Mouse (Mus musculus) CD4-positive, CD25-positive, alpha-beta regulatory T cell, adult 2 months (primary cell): Measurements from ENCODE around the gene Opa1.

Experiments used
- DNase-seq: peaks from one replicate; pipeline ENCODE4 v3.0.0-alpha.2; 2012; ENCODE audit warnings: low read depth, low spot score

Opa1 gene

DNA sequence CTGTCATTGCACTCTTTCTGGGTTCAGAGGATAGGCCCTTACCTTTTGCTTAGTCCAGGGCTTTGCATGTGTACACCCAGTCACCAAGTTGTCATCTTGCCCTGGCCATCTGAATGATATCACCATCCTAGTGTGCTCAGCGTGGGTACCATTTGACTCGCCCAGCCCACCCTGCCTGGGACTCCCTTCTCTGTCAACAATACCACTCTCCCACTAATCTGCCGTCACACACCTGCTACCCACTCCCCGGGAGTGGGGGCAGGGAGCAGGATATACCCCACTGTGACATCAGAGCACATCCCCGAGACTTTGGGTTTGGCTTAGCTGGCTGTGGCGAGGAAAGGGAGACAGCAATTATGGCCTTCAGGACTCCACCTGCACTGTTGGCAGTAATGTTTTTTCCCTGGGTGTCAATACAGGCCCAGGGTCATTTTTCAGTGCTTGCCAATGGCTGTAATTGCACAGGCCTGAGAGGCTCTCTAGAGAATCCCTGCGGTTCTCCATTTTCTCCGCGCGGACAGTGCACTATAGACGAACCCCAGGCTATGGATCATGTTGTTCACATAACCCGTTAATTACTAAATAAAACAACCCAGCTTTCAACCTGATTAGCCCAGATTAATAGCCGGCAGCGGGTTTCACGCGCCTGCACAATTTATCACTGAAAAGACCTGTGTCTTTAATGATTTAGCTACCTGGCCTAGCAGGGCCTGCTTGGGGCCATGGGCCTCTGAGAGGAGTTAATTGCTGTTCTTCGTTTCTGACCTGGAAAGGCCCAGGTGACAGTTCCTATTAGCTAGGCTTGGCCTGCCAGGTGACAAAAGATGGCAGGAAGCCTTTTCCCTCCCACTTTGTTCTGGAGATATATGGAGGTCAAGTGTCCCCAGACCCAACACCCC is 109.1 kb downstream of the Opa1 start:
- no peak for DNase-seq

GRCm38 (mm10) chr16:29689187-29689819 is 110.2 kb downstream of the Opa1 start:
- DNase-seq: no peak

DNA sequence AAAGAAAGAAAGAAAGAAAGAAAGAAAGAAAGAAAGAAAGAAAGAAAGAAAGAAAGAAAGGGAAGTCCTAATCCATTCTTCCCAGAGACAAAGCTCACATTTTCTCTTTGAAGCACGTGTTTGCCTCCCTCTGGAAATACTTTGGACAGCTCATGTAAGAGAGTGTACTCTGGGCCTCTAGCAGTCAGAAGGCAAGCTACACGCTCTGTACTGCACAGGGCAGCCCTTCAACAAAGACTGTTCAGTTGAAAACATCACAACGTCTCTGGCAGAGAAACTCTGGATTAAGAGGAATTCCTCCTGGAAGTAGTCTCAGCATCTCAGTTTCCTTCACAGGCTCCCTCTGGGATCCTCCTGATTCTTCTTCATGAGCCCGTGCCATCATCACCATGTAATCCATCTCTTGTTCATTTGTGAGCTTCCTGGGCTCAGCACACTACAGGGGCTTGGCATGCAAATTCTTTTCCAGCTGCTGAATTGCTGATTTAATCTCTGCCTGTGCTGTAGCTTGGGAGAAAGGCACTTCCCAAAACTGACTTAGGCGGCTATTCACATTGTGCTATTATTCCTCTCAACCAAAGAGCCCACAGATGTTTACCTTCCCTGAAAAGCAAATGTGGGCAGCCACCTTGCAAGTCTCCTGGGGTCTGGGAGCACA is 114.0 kb downstream of the Opa1 start:
- no peak for DNase-seq

- DNase-seq: no peak
Observed at GRCm38 (mm10) chr16:29693791-29694419, 114.8 kb downstream of the Opa1 start.

GRCm38 (mm10) chr16:29694420-29694959 is 115.4 kb downstream of the Opa1 start:
- no peak for DNase-seq
